Mouse (Mus musculus): Measurements from ENCODE around the gene Abca13. TPM values are rescaled to one million over a fixed set of nuclear protein-coding genes. Genes with fewer than 3 reads are reported as not detected.
A peak's percentile ranks its signal among the peaks of the same experiment; 100 is the strongest.
"Not testable (repeated sequence)": the region's sequence is repeated elsewhere in the genome, so short reads cannot be mapped to it uniquely, and the experiment has no call there.

Abca13 gene
- polyA plus RNA-seq, 1 experiment from 2014 or later: 0.02 TPM

DNA sequence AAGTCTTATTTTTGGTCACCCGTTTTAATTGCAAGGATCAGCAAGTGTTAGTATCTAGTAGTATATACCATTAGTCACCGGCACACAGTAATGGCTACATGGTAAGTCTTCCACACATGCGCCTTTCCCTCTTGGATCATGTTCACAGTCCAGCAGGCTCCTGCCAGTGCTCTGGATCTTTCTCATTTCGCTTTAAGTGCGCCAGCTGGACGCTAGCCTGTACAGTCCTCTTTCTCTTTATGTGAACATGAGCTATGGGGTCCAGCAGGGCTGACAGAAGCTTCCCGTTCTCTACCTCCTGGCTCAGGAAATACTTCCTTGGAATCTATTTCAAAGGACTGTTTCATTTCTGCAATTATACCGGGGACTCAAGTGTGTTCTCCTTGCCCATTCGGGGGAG is 21.8 kb downstream of the Abca13 start:
- TF ChIP-seq EP300 (IDR thresholded peaks at IDR 0.05): no peak
- TF ChIP-seq CTCF (IDR thresholded peaks at IDR 0.05): no peak
- ATAC-seq (no peak), DNase-seq (ENCODE audit: low spot score) (no peak)

DNA sequence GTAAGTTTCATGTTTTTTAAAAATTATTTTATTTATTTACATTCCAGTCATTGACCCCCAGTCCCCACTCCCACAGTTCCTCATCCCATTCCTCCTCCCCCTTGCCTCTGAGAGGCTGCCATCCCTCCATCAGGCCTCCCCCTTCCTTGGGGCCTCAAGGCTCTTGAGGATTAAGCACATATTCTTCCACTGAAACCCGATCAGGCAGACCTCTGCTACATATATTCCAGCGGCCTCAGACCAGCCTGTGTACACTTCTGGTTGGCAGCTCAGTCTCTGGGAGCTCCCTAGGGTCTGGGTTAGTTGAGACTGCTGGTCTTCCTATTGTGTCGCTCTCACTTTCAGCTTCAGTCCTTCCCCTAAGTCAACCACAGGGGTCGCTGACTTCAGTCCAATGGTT is 24.5 kb downstream of the Abca13 start:
- Histone ChIP-seq H3K9ac (replicated peaks; ENCODE audit: low read depth) (no peak overlapping the region), H3K4me1 (ENCODE audit: insufficient read depth, low read depth, low read length) (no peaks in the 10 kb centered on the region), H3K4me2 (replicated peaks; ENCODE audit: low read depth, low read length) (no peak overlapping the region), H3K36me3 (ENCODE audit: insufficient read depth, low read length) (no peaks in the 10 kb centered on the region), H3K27ac (ENCODE audit: low read length) (no peak overlapping the region), H3K4me3 (ENCODE audit: low read depth, low read length) (no peak overlapping the region), H3K9me3 (ENCODE audit: low read length) (no peaks in the 10 kb centered on the region), H3K27me3 (replicated peaks; ENCODE audit: insufficient read depth, low read length) (no peaks in the 10 kb centered on the region)
- WGBS: 20% methylated on average over 4 of the region's 4 CpGs
- ATAC-seq (no peak), DNase-seq (ENCODE audit: low spot score) (no peak)
- TF ChIP-seq CTCF (IDR thresholded peaks at IDR 0.05) (no peak), EP300 (IDR thresholded peaks at IDR 0.05) (no peak)

More for the DNA sequence above, 21.8 kb downstream of the Abca13 start:
- no peak overlapping the region for H3K4me3 ChIP-seq (ENCODE audit: low read depth, low read length)
- 71% methylated on average over 9 of the region's 9 CpGs for WGBS
- H3K27me3 ChIP-seq (replicated peaks; ENCODE audit: insufficient read depth, low read length): no peaks in the 10 kb centered on the region
- H3K4me2 ChIP-seq (replicated peaks; ENCODE audit: low read depth, low read length): no peak overlapping the region
- no peaks in the 10 kb centered on the region for H3K36me3 ChIP-seq (ENCODE audit: insufficient read depth, low read length)
- H3K9me3 ChIP-seq (ENCODE audit: low read length): no peaks in the 10 kb centered on the region
- H3K27ac ChIP-seq (ENCODE audit: low read length): no peak overlapping the region
- H3K4me1 ChIP-seq (ENCODE audit: insufficient read depth, low read depth, low read length): no peaks in the 10 kb centered on the region
- H3K9ac ChIP-seq (replicated peaks; ENCODE audit: low read depth): no peak overlapping the region

DNA sequence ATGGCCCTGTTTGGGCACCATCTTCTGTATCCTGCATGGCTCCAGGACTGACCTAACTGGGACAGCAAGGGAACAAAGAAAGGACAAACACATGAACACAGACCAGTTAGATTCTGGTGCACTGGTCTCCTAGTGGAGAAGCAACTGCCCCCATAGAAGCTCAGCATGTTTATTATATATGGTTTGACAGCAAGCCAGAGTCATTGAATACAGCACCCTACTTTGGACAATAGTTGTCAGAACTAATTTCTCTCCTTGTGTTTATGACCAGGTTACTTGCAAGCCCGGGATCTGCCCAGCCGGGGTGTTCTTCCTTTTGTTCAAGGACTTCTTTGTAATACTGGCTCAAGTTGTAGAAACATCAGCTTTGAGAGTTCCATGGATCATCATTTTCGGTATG is 28.8 kb downstream of the Abca13 start:
- no peak overlapping the region for H3K9ac ChIP-seq (replicated peaks; ENCODE audit: low read depth)
- DNase-seq (ENCODE audit: low spot score) (no peak), ATAC-seq (no peak)
- no peak overlapping the region for H3K4me3 ChIP-seq (ENCODE audit: low read depth, low read length)
- 76% methylated on average over 3 of the region's 3 CpGs for whole genome bisulfite sequencing
- no peak overlapping the region for H3K27ac ChIP-seq (ENCODE audit: low read length)
- H3K9me3 ChIP-seq (ENCODE audit: low read length): no peaks in the 10 kb centered on the region
- H3K4me1 ChIP-seq (ENCODE audit: insufficient read depth, low read depth, low read length): no peaks in the 10 kb centered on the region
- no peaks in the 10 kb centered on the region for H3K27me3 ChIP-seq (replicated peaks; ENCODE audit: insufficient read depth, low read length)
- TF ChIP-seq CTCF (IDR thresholded peaks at IDR 0.05): no peak
- TF ChIP-seq EP300 (IDR thresholded peaks at IDR 0.05): no peak
- H3K36me3 ChIP-seq (ENCODE audit: insufficient read depth, low read length): no peaks in the 10 kb centered on the region
- H3K4me2 ChIP-seq (replicated peaks; ENCODE audit: low read depth, low read length): no peak overlapping the region

DNA sequence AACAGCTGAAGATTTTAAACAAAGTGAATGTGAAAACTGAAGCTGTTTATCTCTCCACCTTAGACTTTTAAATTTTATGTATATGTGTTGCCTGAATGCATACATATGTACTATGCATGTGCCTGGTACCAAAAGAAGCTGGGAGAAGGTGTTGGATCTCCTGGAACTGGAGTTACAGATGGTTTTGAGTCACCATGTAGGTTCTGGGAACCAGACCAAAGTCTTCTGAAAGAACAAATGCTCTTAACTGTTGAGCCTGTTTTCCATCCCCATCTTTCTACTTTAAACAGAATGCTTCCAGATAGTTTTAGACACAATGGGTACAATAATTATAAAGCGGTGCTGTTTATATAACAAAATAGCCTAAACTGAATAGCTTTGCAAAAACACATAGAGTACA is 29.9 kb downstream of the Abca13 start:
- Histone ChIP-seq H3K9ac (replicated peaks; ENCODE audit: low read depth) (no peak overlapping the region), H3K9me3 (ENCODE audit: low read length) (no peaks in the 10 kb centered on the region), H3K36me3 (ENCODE audit: insufficient read depth, low read length) (no peaks in the 10 kb centered on the region), H3K4me2 (replicated peaks; ENCODE audit: low read depth, low read length) (no peak overlapping the region), H3K4me3 (ENCODE audit: low read depth, low read length) (no peak overlapping the region), H3K27ac (ENCODE audit: low read length) (no peak overlapping the region), H3K27me3 (replicated peaks; ENCODE audit: insufficient read depth, low read length) (no peaks in the 10 kb centered on the region), H3K4me1 (ENCODE audit: insufficient read depth, low read depth, low read length) (no peaks in the 10 kb centered on the region)
- TF ChIP-seq CTCF (IDR thresholded peaks at IDR 0.05) (no peak), EP300 (IDR thresholded peaks at IDR 0.05) (no peak)
- DNase-seq (ENCODE audit: low spot score) (no peak), ATAC-seq (no peak)
- WGBS: 90% methylated on average over 1 of the region's 1 CpGs

DNA sequence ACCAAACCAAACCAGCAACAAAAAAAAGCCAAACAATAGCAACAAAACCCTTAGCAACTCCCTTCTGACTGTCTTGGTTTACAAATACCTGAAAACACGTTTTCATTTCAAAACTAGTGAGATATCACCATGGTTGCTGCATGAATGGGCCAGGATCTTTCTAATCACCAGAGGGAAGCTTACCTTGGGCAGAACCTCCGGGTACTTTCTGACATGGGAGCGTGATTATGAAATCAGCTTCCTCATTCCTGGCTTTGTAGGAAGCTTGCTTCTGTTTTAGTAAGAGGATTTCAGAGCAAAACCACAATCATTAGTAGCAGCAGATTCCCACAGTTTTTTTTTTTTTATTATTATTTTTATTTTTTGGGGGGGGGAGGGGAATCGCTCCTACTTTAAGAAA is 34.7 kb downstream of the Abca13 start:
- H3K4me1 ChIP-seq (ENCODE audit: insufficient read depth, low read depth, low read length): no peaks in the 10 kb centered on the region
- no peak for TF ChIP-seq EP300 (IDR thresholded peaks at IDR 0.05)
- TF ChIP-seq CTCF (IDR thresholded peaks at IDR 0.05): no peak
- DNase-seq (ENCODE audit: low spot score) (peak; percentile 28), ATAC-seq (no peak)
- no peak overlapping the region for H3K27ac ChIP-seq (ENCODE audit: low read length)
- no peaks in the 10 kb centered on the region for H3K9me3 ChIP-seq (ENCODE audit: low read length)
- no peak overlapping the region for H3K4me2 ChIP-seq (replicated peaks; ENCODE audit: low read depth, low read length)
- H3K4me3 ChIP-seq (ENCODE audit: low read depth, low read length): no peak overlapping the region
- no peak overlapping the region for H3K9ac ChIP-seq (replicated peaks; ENCODE audit: low read depth)
- H3K27me3 ChIP-seq (replicated peaks; ENCODE audit: insufficient read depth, low read length): no peaks in the 10 kb centered on the region
- no peaks in the 10 kb centered on the region for H3K36me3 ChIP-seq (ENCODE audit: insufficient read depth, low read length)
- 59% methylated on average over 4 of the region's 4 CpGs for WGBS

DNA sequence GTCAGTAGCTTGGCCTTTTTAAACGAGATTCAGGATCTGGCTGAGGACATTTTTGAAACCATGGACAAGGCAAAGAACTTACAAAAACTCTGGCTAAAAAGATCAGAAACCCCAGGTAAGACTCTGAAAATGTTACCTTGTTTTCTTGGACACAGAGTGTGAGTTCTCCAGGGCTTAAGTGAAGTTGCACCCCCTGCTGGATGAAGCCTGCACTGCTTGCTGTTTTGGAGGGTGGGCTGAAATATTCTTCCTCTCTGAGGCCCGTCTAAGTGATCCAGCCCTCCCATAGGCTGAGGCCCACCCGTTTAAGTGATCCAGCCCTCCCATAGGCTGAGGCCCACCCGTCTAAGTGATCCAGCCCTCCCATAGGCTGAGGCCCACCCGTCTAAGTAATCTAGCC is 57.9 kb downstream of the Abca13 start:
- H3K27ac ChIP-seq (ENCODE audit: low read length); H3K9ac ChIP-seq (replicated peaks; ENCODE audit: low read depth); ATAC-seq; H3K4me3 ChIP-seq (ENCODE audit: low read depth, low read length); H3K27me3 ChIP-seq (replicated peaks; ENCODE audit: insufficient read depth, low read length); H3K9me3 ChIP-seq (ENCODE audit: low read length); H3K36me3 ChIP-seq (ENCODE audit: insufficient read depth, low read length); H3K4me1 ChIP-seq (ENCODE audit: insufficient read depth, low read depth, low read length); DNase-seq (ENCODE audit: low spot score); H3K4me2 ChIP-seq (replicated peaks; ENCODE audit: low read depth, low read length): not testable (repeated sequence)
- TF ChIP-seq CTCF (IDR thresholded peaks at IDR 0.05): peak; percentile 40
- 73% methylated on average over 5 of the region's 5 CpGs for WGBS

DNA sequence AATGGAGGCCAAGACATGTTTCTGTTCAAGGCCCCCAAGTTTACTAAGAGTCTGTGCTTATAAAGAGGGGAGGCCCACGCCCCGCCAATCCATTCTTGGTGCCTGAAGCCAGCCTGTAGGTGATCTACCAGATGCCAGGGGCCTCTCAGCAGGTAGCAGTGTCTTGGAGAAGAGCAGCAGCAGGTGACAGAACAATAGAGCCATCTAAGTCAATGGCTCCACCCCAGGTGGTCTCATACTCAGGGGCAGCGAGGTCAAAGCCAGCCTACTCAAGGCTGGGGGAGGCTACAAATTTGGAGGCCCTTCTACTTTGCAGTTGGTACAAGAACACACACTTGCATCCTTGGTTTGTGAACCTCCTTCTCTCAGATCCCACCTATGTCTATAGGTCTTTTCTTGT is 71.3 kb downstream of the Abca13 start:
- not testable (repeated sequence) for H3K4me3 ChIP-seq (ENCODE audit: low read depth, low read length); H3K4me2 ChIP-seq (replicated peaks; ENCODE audit: low read depth, low read length); H3K4me1 ChIP-seq (ENCODE audit: insufficient read depth, low read depth, low read length); H3K27me3 ChIP-seq (replicated peaks; ENCODE audit: insufficient read depth, low read length); H3K9me3 ChIP-seq (ENCODE audit: low read length); H3K9ac ChIP-seq (replicated peaks; ENCODE audit: low read depth); H3K36me3 ChIP-seq (ENCODE audit: insufficient read depth, low read length); ATAC-seq; DNase-seq (ENCODE audit: low spot score); H3K27ac ChIP-seq (ENCODE audit: low read length)
- 59% methylated on average over 3 of the region's 3 CpGs for WGBS

Measured in lung, postnatal 0 days (tissue).